Comparison of ENCODE assay signal across 8 mouse cellular contexts in the genomic region with DNA sequence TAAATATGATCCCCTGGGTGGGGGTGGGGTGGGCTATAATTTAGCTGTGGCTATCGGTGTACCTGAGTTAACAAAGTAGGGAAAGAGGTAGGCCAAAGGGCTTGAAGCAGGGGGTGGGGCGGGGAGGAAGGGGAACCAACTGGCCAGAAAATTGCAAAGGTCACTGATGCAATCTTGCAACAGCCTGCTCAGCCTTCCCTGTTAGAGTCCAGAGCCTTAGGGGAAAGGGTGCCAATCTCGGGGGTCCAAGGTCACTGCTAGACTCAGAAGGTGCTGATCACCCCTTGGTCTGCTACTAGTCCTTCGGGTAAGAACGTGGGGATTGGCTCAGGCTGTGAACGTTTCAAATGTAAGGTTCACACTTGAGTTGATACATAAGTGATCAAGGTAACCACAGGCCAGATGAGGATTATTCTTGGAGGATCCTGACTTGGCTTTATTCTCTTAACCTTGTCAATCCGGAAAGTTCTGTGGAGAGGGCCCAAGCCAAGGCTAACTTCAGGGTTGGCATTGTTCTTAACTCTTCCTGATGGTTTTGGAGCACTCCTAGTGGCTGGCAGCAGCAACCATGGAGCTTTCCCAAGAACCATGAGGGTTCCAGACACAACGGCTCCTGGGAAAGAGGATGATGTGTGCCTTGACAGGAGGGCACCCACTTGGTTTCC. TPM values are rescaled to one million over a fixed set of nuclear protein-coding genes. Genes with fewer than 3 reads are reported as not detected.
DNase-seq lines count a peak whose midpoint lies in the region; ATAC-seq and TF ChIP-seq lines count a peak whose summit lies in the region.
"Had no signal": no experiment of that assay in that cellular context is flagged by ENCODE, and none has a peak within 500 bp of the region (broad histone marks: within the 10 kb centered on the region; RNA-seq: fewer than 3 reads in every experiment).

No protein-coding gene starts in this region.

- DNase-seq in 416B (ENCODE audit: low read depth) (peak; percentile 31), CH12.LX (ENCODE audit: extremely low read depth) (peak; percentile 10)
- DNase-seq in kidney, adult 8-10 months, result peak; percentile 57 to 70
- no peak for DNase-seq in ovary, adult 18-20 months (ENCODE audit: low spot score)
- DNase-seq in cerebellum, postnatal 10 days, result no peak
- DNase-seq: heart, postnatal 14 days had no signal

- TF ChIP-seq EP300 in CH12.LX (IDR thresholded peaks at IDR 0.05; ENCODE audit: low read length), result no peak

- no peak for TF ChIP-seq CTCF in CH12.LX (conservative IDR thresholded peaks at IDR 0.05 in 1 of 2, IDR thresholded peaks at IDR 0.05 in 1 of 2; ENCODE audit: low read depth in 2 of 2, low read length in 2 of 2)

- WGBS in liver, embryonic 15.5 days (ENCODE audit: insufficient replicate concordance), result 45% methylated on average over 8 of the region's 8 CpGs

- no peaks in the 10 kb centered on the region for H3K27me3 ChIP-seq in CH12.LX (replicated peaks)
- no peaks in the 10 kb centered on the region for H3K27me3 ChIP-seq in liver, embryonic 15.5 days

- H3K9me3 ChIP-seq in CH12.LX (replicated peaks; ENCODE audit: low read length), result no peaks in the 10 kb centered on the region
- no peaks in the 10 kb centered on the region for H3K9me3 ChIP-seq in liver, embryonic 15.5 days (replicated peaks)

- H3K4me1 ChIP-seq in CH12.LX (ENCODE audit: control insufficient read depth in 1 of 2, insufficient read depth in 2 of 2), result peaks cover 10 to 33% of the 10 kb centered on the region in 2 experiments
- peaks cover 22% of the 10 kb centered on the region for H3K4me1 ChIP-seq in liver, embryonic 15.5 days (replicated peaks)

- H3K4me2 ChIP-seq in CH12.LX (ENCODE audit: insufficient read depth, low read depth, poor library complexity, severe bottlenecking), result no peak overlapping the region
- H3K4me2 ChIP-seq in liver, embryonic 15.5 days, result peak overlapping the region; percentile 27; the same call in 1 of the 2 replicates

- H3K4me3 ChIP-seq in CH12.LX (replicated peaks in 1 of 3; ENCODE audit: low read depth in 2 of 3, low read length in 2 of 3, poor library complexity in 1 of 3), result no peak overlapping the region
- no peak overlapping the region for H3K4me3 ChIP-seq in liver, embryonic 15.5 days (replicated peaks)

- H3K9ac ChIP-seq in CH12.LX (ENCODE audit: insufficient read depth, low read depth), result peak overlapping the region; percentile 23; the same call in 1 of the 2 replicates
- no peak overlapping the region for H3K9ac ChIP-seq in liver, embryonic 15.5 days

- TF ChIP-seq RAD21 in CH12.LX (IDR thresholded peaks at IDR 0.05; ENCODE audit: low read depth, low read length), result no peak

- ATAC-seq in liver, embryonic 15.5 days (ENCODE audit: insufficient read depth), result peak; percentile 14; the same call in 1 of the 2 replicates
- ATAC-seq in frontal cortex, adult (ENCODE audit: low TSS enrichment), result no peak

- dilution Hi-C loops in CH12.LX (cut with MboI; ENCODE audit: extremely low pct_ligation_motif_present, extremely low pct_unique_long_range_greater_than_20kb, low sequenced_read_pairs), result no loop called here

- in situ Hi-C loops in CH12.LX (cut with MboI; ENCODE audit: low pct_ligation_motif_present, low pct_unique_long_range_greater_than_20kb, low sequenced_read_pairs), result no loop called here

- H3K36me3 ChIP-seq in CH12.LX (replicated peaks in 1 of 2; ENCODE audit: control insufficient read depth in 1 of 2, insufficient read depth in 1 of 2, low read length in 1 of 2), result peaks cover 0 to 23% of the 10 kb centered on the region in 2 experiments
- H3K36me3 ChIP-seq in liver, embryonic 15.5 days (replicated peaks), result no peaks in the 10 kb centered on the region

- H3K79me2 ChIP-seq in CH12.LX (replicated peaks; ENCODE audit: control insufficient read depth, extremely low read depth, insufficient read depth, poor library complexity, severe bottlenecking), result no peaks in the 10 kb centered on the region

- TF ChIP-seq POLR2A in CH12.LX (IDR thresholded peaks at IDR 0.05; ENCODE audit: low read depth, low read length), result no peak

- no peak overlapping the region for H3K27ac ChIP-seq in CH12.LX (ENCODE audit: insufficient read depth, low read depth)
- H3K27ac ChIP-seq in liver, embryonic 15.5 days (replicated peaks), result peak overlapping the region; percentile 51

TF ChIP-seq in CH12.LX, 34 proteins besides CTCF, POLR2A, EP300 and RAD21:
- no peak for TF ChIP-seq USF2 (conservative IDR thresholded peaks at IDR 0.05; ENCODE audit: low read depth, low read length)
- no peak for TF ChIP-seq BHLHE40 (IDR thresholded peaks at IDR 0.05; ENCODE audit: low read depth, low read length)
- TF ChIP-seq MAX (IDR thresholded peaks at IDR 0.05; ENCODE audit: low read length), result no peak
- TF ChIP-seq CHD2 (IDR thresholded peaks at IDR 0.05; ENCODE audit: low read length), result no peak
- no peak for TF ChIP-seq ZKSCAN1 (IDR thresholded peaks at IDR 0.05; ENCODE audit: borderline replicate concordance, low read depth, low read length)
- TF ChIP-seq POLR2AphosphoS2 (IDR thresholded peaks at IDR 0.05; ENCODE audit: low read depth, low read length), result no peak
- no peak for TF ChIP-seq ZC3H11A (IDR thresholded peaks at IDR 0.05; ENCODE audit: low read depth, low read length)
- no peak for TF ChIP-seq GABPA (IDR thresholded peaks at IDR 0.05; ENCODE audit: insufficient replicate concordance, low read depth, low read length)
- TF ChIP-seq ZMIZ1 (IDR thresholded peaks at IDR 0.05; ENCODE audit: low read depth, low read length), result no peak
TF ChIP-seq in CH12.LX: peak in this region for 0.

RNA-seq across cellular contexts. Expression of gene G0s2, which starts 1.5 kb away (rescaled TPM):
- total RNA-seq in CH12.LX (2012; rRNA removed), result not detected in 2 replicates
- total RNA-seq in CH12.LX (2014; rRNA removed), result not detected in 2 replicates
- not detected in 2 replicates for polyA plus RNA-seq in CH12.LX (2012; ENCODE audit: insufficient read length, low read depth)
- 105 and 146 TPM in 2 replicates for polyA plus RNA-seq in liver, embryonic 15.5 days (2015; fragmentation: Nextera tagmentation; extraction: Ambion mirVana)

RNA-seq across cellular contexts. Expression of gene Hsd11b1, which starts 10.7 kb away (rescaled TPM):
- total RNA-seq in CH12.LX (2012; rRNA removed) (1.5 and 2.0 TPM in 2 replicates), CH12.LX (2014; rRNA removed) (4.8 and 5.7 TPM in 2 replicates)
- 5.5 and 6.3 TPM in 2 replicates for polyA plus RNA-seq in CH12.LX (2012; ENCODE audit: insufficient read length, low read depth)
- 12.7 and 19.5 TPM in 2 replicates for polyA plus RNA-seq in liver, embryonic 15.5 days (2015; fragmentation: Nextera tagmentation; extraction: Ambion mirVana)

Comparison
In these comparisons a context has a peak if more than half of its experiments do, and no peak if none do; other contexts are left out.
1. DNase-seq: peak in 416B (single experiment), CH12.LX (single experiment) and kidney, adult 8-10 months (2 of 2); none in ovary, adult 18-20 months (single experiment) and cerebellum, postnatal 10 days (0 of 2).
2. RNA of gene G0s2, which starts 1.5 kb away (polyA plus RNA-seq): 105 to 146 TPM in liver, embryonic 15.5 days; not detected in CH12.LX; every median in the first group is over 10 times any median in the second.